Mouse (Mus musculus): ENCODE measurements around the gene Zfp398. TPM values are rescaled to one million over a fixed set of nuclear protein-coding genes. Genes with fewer than 3 reads are reported as not detected.
A peak's percentile ranks its signal among the peaks of the same experiment; 100 is the strongest.

Zfp398 gene
- total and polyA plus RNA-seq, 3 experiments, result 1.5 to 4.6 (median 2.2) TPM

DNA sequence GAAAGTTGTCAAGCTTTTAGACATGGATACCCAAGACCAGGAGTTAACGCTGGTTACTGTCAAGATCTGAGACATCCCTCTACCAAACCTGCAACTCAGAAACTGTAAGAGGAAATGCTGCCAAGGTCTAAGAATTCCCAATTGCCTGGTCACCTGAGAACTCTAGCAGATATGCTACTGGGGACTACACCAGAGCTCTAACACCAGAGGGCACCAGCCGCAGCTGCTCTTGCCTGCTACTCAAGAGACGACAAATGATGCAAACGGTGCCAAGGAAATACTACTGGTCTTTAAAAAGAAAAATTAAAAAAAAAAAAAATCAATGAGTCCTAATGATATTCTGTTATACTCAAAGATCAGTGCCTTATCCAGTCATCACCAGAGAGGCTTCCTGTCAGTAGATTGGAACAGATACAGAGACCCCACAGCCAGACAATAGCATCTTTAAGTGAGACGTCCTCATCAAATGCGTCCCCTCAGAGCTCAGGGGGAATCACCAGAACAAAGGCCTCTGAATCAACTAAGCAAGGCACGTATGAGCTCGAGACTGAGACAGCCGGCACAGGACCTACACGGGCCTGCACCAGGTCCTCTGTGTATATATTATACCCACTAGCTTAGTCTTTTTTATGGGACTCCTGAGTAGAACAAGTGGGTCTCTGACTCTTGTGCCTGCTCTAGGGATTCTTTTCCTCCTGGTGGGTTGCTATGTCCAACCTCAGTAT, 41.2 kb upstream of the Zfp398 start:
- Histone ChIP-seq H3K27ac (ENCODE audit: insufficient read depth, low read depth) (no peak overlapping the region), H3K4me2 (ENCODE audit: insufficient read depth, low read depth, poor library complexity, severe bottlenecking) (no peak overlapping the region), H3K9me3 (replicated peaks; ENCODE audit: low read length) (no peaks in the 10 kb centered on the region), H3K4me3 (replicated peaks in 1 of 3; ENCODE audit: low read depth in 2 of 3, low read length in 2 of 3, poor library complexity in 1 of 3) (no peak overlapping the region), H3K27me3 (replicated peaks) (no peaks in the 10 kb centered on the region), H3K79me2 (replicated peaks; ENCODE audit: control insufficient read depth, extremely low read depth, insufficient read depth, poor library complexity, severe bottlenecking) (no peaks in the 10 kb centered on the region), H3K4me1 (ENCODE audit: control insufficient read depth in 1 of 2, insufficient read depth in 2 of 2) (peaks cover 6 to 39% of the 10 kb centered on the region in 2 experiments; a peak in 3 of 4 replicates), H3K9ac (ENCODE audit: insufficient read depth, low read depth) (no peak overlapping the region), H3K36me3 (replicated peaks in 1 of 2; ENCODE audit: control insufficient read depth in 1 of 2, insufficient read depth in 1 of 2, low read length in 1 of 2) (peaks cover 36 to 57% of the 10 kb centered on the region in 2 experiments)
- in situ Hi-C loops (cut with MboI; ENCODE audit: low pct_ligation_motif_present, low pct_unique_long_range_greater_than_20kb, low sequenced_read_pairs) (loop anchor here (5.0 kb wide), 1 partner anchor 33 kb away; no protein-coding TSS in a partner anchor), dilution Hi-C loops (cut with MboI; ENCODE audit: extremely low pct_ligation_motif_present, extremely low pct_unique_long_range_greater_than_20kb, low sequenced_read_pairs) (no loop called here)
- DNase-seq (ENCODE audit: extremely low read depth), result no peak
- TF ChIP-seq ETS1 (conservative IDR thresholded peaks at IDR 0.05; ENCODE audit: low read depth, low read length) (no peak), JUN (IDR thresholded peaks at IDR 0.05; ENCODE audit: insufficient read depth, low read depth, low read length) (no peak), GABPA (IDR thresholded peaks at IDR 0.05; ENCODE audit: insufficient replicate concordance, low read depth, low read length) (no peak), CHD1 (IDR thresholded peaks at IDR 0.05; ENCODE audit: low read depth, low read length) (no peak), CHD2 (IDR thresholded peaks at IDR 0.05; ENCODE audit: low read length) (no peak), IRF4 (IDR thresholded peaks at IDR 0.05; ENCODE audit: low read depth, low read length) (0 out of 2 replicates have a peak, but pooled peaks have one; percentile 17), POLR2AphosphoS2 (IDR thresholded peaks at IDR 0.05; ENCODE audit: low read depth, low read length) (peak; percentile 30; the same call in 1 of the 2 replicates), RAD21 (IDR thresholded peaks at IDR 0.05; ENCODE audit: low read depth, low read length) (peak; percentile 37), USF1 (IDR thresholded peaks at IDR 0.05; ENCODE audit: low read depth, low read length) (no peak), NELFE (IDR thresholded peaks at IDR 0.05; ENCODE audit: low read depth, low read length) (no peak), MYC (IDR thresholded peaks at IDR 0.05; ENCODE audit: low read depth, low read length) (no peak), SMC3 (IDR thresholded peaks at IDR 0.05; ENCODE audit: low read depth, low read length) (peak; percentile 70), BHLHE40 (IDR thresholded peaks at IDR 0.05; ENCODE audit: low read depth, low read length) (0 out of 2 replicates have a peak, but pooled peaks have one; percentile 9), CTCF (conservative IDR thresholded peaks at IDR 0.05 in 1 of 2, IDR thresholded peaks at IDR 0.05 in 1 of 2; ENCODE audit: low read depth in 2 of 2, low read length in 2 of 2) (peak in 1 of 2 experiments; percentile 62; a peak in 2 of 4 replicates), ZC3H11A (IDR thresholded peaks at IDR 0.05; ENCODE audit: low read depth, low read length) (no peak), MXI1 (IDR thresholded peaks at IDR 0.05; ENCODE audit: low read depth, low read length) (no peak)

DNA sequence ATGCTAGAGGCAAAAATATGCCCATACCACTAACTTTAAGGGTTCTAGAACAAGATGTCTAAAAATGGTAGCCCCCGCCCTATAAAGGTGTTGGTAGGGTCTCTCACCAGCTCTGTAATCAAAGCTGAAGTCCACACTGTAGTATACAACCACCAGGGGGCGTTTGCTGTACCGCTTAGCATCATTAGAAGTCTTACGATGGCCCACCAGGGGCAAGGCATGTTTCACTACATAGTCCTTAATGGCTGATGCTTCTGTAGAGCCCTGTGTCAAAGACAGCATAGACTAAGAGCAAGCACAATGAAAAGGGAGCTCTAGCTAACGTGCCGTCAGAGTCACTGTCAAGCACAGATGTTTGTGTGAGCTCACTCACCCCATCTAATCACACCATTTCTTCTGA, 36.4 kb upstream of the Zfp398 start:
- DNase-seq (ENCODE audit: extremely low read depth), result peak; percentile 80
- peaks cover 79 to 93% of the 10 kb centered on the region in 2 experiments for H3K36me3 ChIP-seq (replicated peaks in 1 of 2; ENCODE audit: control insufficient read depth in 1 of 2, insufficient read depth in 1 of 2, low read length in 1 of 2)
- no peaks in the 10 kb centered on the region for H3K27me3 ChIP-seq (replicated peaks)
- in situ Hi-C loops (cut with MboI; ENCODE audit: low pct_ligation_motif_present, low pct_unique_long_range_greater_than_20kb, low sequenced_read_pairs), result no loop called here
- no peaks in the 10 kb centered on the region for H3K9me3 ChIP-seq (replicated peaks; ENCODE audit: low read length)
- H3K4me1 ChIP-seq (ENCODE audit: control insufficient read depth in 1 of 2, insufficient read depth in 2 of 2), result peaks cover 12 to 65% of the 10 kb centered on the region in 2 experiments; a peak in 3 of 4 replicates
- no peak overlapping the region for H3K9ac ChIP-seq (ENCODE audit: insufficient read depth, low read depth)
- H3K4me3 ChIP-seq (replicated peaks in 1 of 3; ENCODE audit: low read depth in 2 of 3, low read length in 2 of 3, poor library complexity in 1 of 3), result no peak overlapping the region
- H3K4me2 ChIP-seq (ENCODE audit: insufficient read depth, low read depth, poor library complexity, severe bottlenecking), result no peak overlapping the region
- no peak overlapping the region for H3K27ac ChIP-seq (ENCODE audit: insufficient read depth, low read depth)
- peaks cover 12% of the 10 kb centered on the region for H3K79me2 ChIP-seq (replicated peaks; ENCODE audit: control insufficient read depth, extremely low read depth, insufficient read depth, poor library complexity, severe bottlenecking)
- dilution Hi-C loops (cut with MboI; ENCODE audit: extremely low pct_ligation_motif_present, extremely low pct_unique_long_range_greater_than_20kb, low sequenced_read_pairs), result no loop called here
- TF ChIP-seq KAT2A (IDR thresholded peaks at IDR 0.05; ENCODE audit: insufficient replicate concordance, low read length), result no peak
- no peak for TF ChIP-seq NRF1 (IDR thresholded peaks at IDR 0.05; ENCODE audit: low read depth, low read length)
- TF ChIP-seq JUN (IDR thresholded peaks at IDR 0.05; ENCODE audit: insufficient read depth, low read depth, low read length), result no peak
- TF ChIP-seq UBTF (IDR thresholded peaks at IDR 0.05; ENCODE audit: low read depth, low read length), result no peak
- no peak for TF ChIP-seq GABPA (IDR thresholded peaks at IDR 0.05; ENCODE audit: insufficient replicate concordance, low read depth, low read length)
- no peak for TF ChIP-seq CHD1 (IDR thresholded peaks at IDR 0.05; ENCODE audit: low read depth, low read length)
- no peak for TF ChIP-seq E2F4 (IDR thresholded peaks at IDR 0.05; ENCODE audit: insufficient replicate concordance, low read depth, low read length)
- TF ChIP-seq NELFE (IDR thresholded peaks at IDR 0.05; ENCODE audit: low read depth, low read length), result no peak
- no peak for TF ChIP-seq MEF2A (IDR thresholded peaks at IDR 0.05; ENCODE audit: borderline replicate concordance, low read depth, low read length)
- no peak for TF ChIP-seq RCOR1 (conservative IDR thresholded peaks at IDR 0.05; ENCODE audit: low read depth, low read length)
- peak; percentile 76 to 81 for TF ChIP-seq CTCF (conservative IDR thresholded peaks at IDR 0.05 in 1 of 2, IDR thresholded peaks at IDR 0.05 in 1 of 2; ENCODE audit: low read depth in 2 of 2, low read length in 2 of 2)
- no peak for TF ChIP-seq ETS1 (conservative IDR thresholded peaks at IDR 0.05; ENCODE audit: low read depth, low read length)
- 0 out of 2 replicates have a peak, but pooled peaks have one; percentile 34 for TF ChIP-seq MAZ (IDR thresholded peaks at IDR 0.05; ENCODE audit: low read depth, low read length)
- no peak for TF ChIP-seq USF1 (IDR thresholded peaks at IDR 0.05; ENCODE audit: low read depth, low read length)
- 0 out of 2 replicates have a peak, but pooled peaks have one; percentile 38 for TF ChIP-seq MYC (IDR thresholded peaks at IDR 0.05; ENCODE audit: low read depth, low read length)
- no peak for TF ChIP-seq MAFK (IDR thresholded peaks at IDR 0.05; ENCODE audit: insufficient replicate concordance, low read length)
- TF ChIP-seq SIN3A (IDR thresholded peaks at IDR 0.05; ENCODE audit: low read length), result no peak
- no peak for TF ChIP-seq TBP (conservative IDR thresholded peaks at IDR 0.05; ENCODE audit: low read depth, low read length)
- TF ChIP-seq ELF1 (IDR thresholded peaks at IDR 0.05; ENCODE audit: low read depth, low read length), result no peak
- TF ChIP-seq RAD21 (IDR thresholded peaks at IDR 0.05; ENCODE audit: low read depth, low read length), result peak; percentile 44
- no peak for TF ChIP-seq MXI1 (IDR thresholded peaks at IDR 0.05; ENCODE audit: low read depth, low read length)
- TF ChIP-seq SMC3 (IDR thresholded peaks at IDR 0.05; ENCODE audit: low read depth, low read length), result peak; percentile 88
- TF ChIP-seq POLR2A (IDR thresholded peaks at IDR 0.05; ENCODE audit: low read depth, low read length), result no peak; the same call in 1 of the 2 replicates

Measured in CH12.LX (cell line).